Mouse (Mus musculus) liver, postnatal 0 days (tissue): ENCODE measurements around the gene Tbcc.

ENCODE experiments used
- CTCF ChIP-seq: sonication (generic); IDR thresholded peaks from 2 replicates; pipeline ENCODE4 v1.5.1; 2016; ENCODE audit warnings: antibody characterized with exemption, low read depth
- EP300 ChIP-seq: IDR thresholded peaks from 2 replicates; pipeline ENCODE4 v1.6.1; 2016; ENCODE audit warnings: antibody characterized with exemption, low read depth, mild to moderate bottlenecking

DNA sequence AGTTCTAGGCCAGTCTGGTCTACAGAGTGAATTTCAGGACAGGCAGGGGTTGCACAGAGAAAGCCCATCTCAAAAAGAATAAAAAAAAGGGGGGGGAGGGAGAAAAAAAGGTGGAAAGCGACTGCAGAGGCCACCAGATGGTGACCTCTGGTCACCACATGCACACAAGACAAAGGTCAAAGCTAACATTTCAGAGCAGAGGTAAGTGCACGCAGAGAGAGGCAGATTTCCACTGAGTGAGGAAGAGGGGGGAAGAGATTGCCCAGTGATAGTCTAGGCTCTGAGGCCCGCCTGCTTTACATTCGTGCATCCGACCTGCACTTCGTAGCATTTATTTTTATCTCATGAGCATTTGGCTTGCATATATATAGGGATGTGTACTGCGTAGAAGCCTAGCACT is 17.7 kb upstream of the Tbcc start:
- TF ChIP-seq CTCF (no peak), EP300 (no peak)
